Comparison of ENCODE assay signal across 7 mouse cellular contexts in the genomic region with DNA sequence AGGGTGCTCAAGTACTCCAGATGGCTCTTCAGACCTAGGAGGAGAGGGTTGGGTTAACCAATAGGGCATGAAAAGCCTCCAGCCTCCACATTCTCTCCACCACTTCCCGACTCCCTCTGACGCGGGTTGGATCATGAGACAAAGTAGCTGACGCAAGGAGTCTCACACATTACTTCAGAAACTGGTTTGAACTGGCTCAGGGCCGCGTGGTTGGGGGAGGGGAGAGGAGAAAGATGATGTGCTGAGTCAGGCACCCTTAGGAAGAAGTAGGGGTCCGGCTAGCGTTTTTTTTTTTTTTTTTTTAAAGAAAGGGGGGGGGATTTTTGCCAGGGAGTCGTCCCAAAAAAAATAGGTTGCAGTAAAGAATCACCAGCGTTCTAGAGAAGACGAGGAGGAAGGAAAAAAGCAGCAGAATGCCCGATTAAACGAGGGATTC. TPM values are rescaled to one million over a fixed set of nuclear protein-coding genes. Genes with fewer than 3 reads are reported as not detected.
DNase-seq lines count a peak whose midpoint lies in the region; ATAC-seq lines count a peak whose summit lies in the region.

No protein-coding gene starts in this region.

- peaks cover 45% of the 10 kb centered on the region for H3K36me3 ChIP-seq in limb, embryonic 10.5 days
- peaks cover 22% of the 10 kb centered on the region; the same call in 1 of the 2 replicates for H3K36me3 ChIP-seq in midbrain, embryonic 11.5 days (ENCODE audit: control insufficient read depth, insufficient read depth, low read length)

- no peaks in the 10 kb centered on the region for H3K9me3 ChIP-seq in limb, embryonic 10.5 days (replicated peaks)
- no peaks in the 10 kb centered on the region for H3K9me3 ChIP-seq in midbrain, embryonic 11.5 days (ENCODE audit: control insufficient read depth, low read length)

- H3K4me3 ChIP-seq in limb, embryonic 10.5 days: peak overlapping the region; percentile 82
- peak overlapping the region; percentile 91 for H3K4me3 ChIP-seq in midbrain, embryonic 11.5 days (ENCODE audit: low read depth, low read length)

- ATAC-seq in inflammation-experienced regulatory T-cells, adult 6 months: peak; percentile 63
- ATAC-seq in midbrain, embryonic 11.5 days (ENCODE audit: low FRiP score): peak; percentile 85

- H3K4me2 ChIP-seq in midbrain, embryonic 11.5 days: peak overlapping the region; percentile 73

- H3K27ac ChIP-seq in limb, embryonic 10.5 days: peak overlapping the region; percentile 93
- H3K27ac ChIP-seq in midbrain, embryonic 11.5 days (ENCODE audit: low read depth, low read length): peak overlapping the region; percentile 77

- DNase-seq in adrenal gland, adult 18-20 months (ENCODE audit: low spot score in 2 of 2): peak; percentile 67 to 75
- peak; percentile 95 for DNase-seq in embryo, embryonic 10.5 days (ENCODE audit: low spot score)
- DNase-seq in gastrocnemius, postnatal 14 days: peak; percentile 71
- peak; percentile 88 for DNase-seq in limb, embryonic 10.5 days (ENCODE audit: low spot score)
- DNase-seq in midbrain, embryonic 11.5 days (ENCODE audit: low spot score, missing footprints): peak; percentile 97
- peak; percentile 62 for DNase-seq in skeletal muscle tissue, adult 2 months (ENCODE audit: low read depth, low spot score)

- under 1% methylated on average over 13 of the region's 13 CpGs for WGBS in limb, embryonic 10.5 days
- WGBS in midbrain, embryonic 11.5 days: under 1% methylated on average over 13 of the region's 13 CpGs

- H3K4me1 ChIP-seq in limb, embryonic 10.5 days: peaks cover 21% of the 10 kb centered on the region
- peaks cover 16% of the 10 kb centered on the region for H3K4me1 ChIP-seq in midbrain, embryonic 11.5 days (ENCODE audit: control insufficient read depth, insufficient read depth, low read length)

- peak overlapping the region; percentile 93 for H3K9ac ChIP-seq in midbrain, embryonic 11.5 days (ENCODE audit: low read length)

- no peaks in the 10 kb centered on the region for H3K27me3 ChIP-seq in limb, embryonic 10.5 days (ENCODE audit: low read depth, poor library complexity, severe bottlenecking)
- no peaks in the 10 kb centered on the region for H3K27me3 ChIP-seq in midbrain, embryonic 11.5 days (ENCODE audit: control insufficient read depth, insufficient read depth, low read length)

- intact Hi-C loops in gastrocnemius, postnatal 14 days (cut with DNase I; ENCODE audit: low total_unique reads): no loop called here

RNA-seq across cellular contexts. Expression of gene Slc3a2, which starts 10.3 kb away (rescaled TPM):
- 100 to 1,000 TPM; 373 to 425 TPM for total RNA-seq in adrenal gland, adult 18-20 months (2021)
- total RNA-seq in gastrocnemius, postnatal 14 days (2021): 10 to 100 TPM; 24.6 to 26.8 TPM
- polyA plus RNA-seq in inflammation-experienced regulatory T-cells, adult 6 months (2017; shearing (Covaris generic)): 10 to 100 TPM; 60.5 to 74.4 (median 68.9) TPM
- 119 and 128 TPM in 2 replicates for polyA plus RNA-seq in limb, embryonic 10.5 days (2016; fragmentation: Nextera tagmentation; extraction: Ambion mirVana)
- 139 and 142 TPM in 2 replicates for polyA plus RNA-seq in midbrain, embryonic 11.5 days (2014; fragmentation: Nextera tagmentation; extraction: Ambion mirVana)

RNA-seq across cellular contexts. Expression of gene Wdr74, which starts 22.7 kb away (rescaled TPM):
- total RNA-seq in adrenal gland, adult 18-20 months (2021): 10 to 100 TPM; 62.4 to 66.2 TPM
- 10 to 100 TPM; 21.7 to 23.4 TPM for total RNA-seq in gastrocnemius, postnatal 14 days (2021)
- polyA plus RNA-seq in inflammation-experienced regulatory T-cells, adult 6 months (2017; shearing (Covaris generic)): 10 to 100 TPM; 38.0 to 71.7 (median 66.5) TPM
- 121 and 145 TPM in 2 replicates for polyA plus RNA-seq in limb, embryonic 10.5 days (2016; fragmentation: Nextera tagmentation; extraction: Ambion mirVana)
- polyA plus RNA-seq in midbrain, embryonic 11.5 days (2014; fragmentation: Nextera tagmentation; extraction: Ambion mirVana): 74.2 and 83.7 TPM in 2 replicates

RNA-seq across cellular contexts. Expression of gene 1700092M07Rik, which starts 27.6 kb away (rescaled TPM):
- 1 to 10 TPM; 2.0 to 2.3 TPM for total RNA-seq in adrenal gland, adult 18-20 months (2021)
- not detected for total RNA-seq in gastrocnemius, postnatal 14 days (2021)
- polyA plus RNA-seq in inflammation-experienced regulatory T-cells, adult 6 months (2017; shearing (Covaris generic)): 1 to 10 TPM in 1 of 3 experiments, not detected in 2; 1.8 TPM
- 2.8 and 3.1 TPM in 2 replicates for polyA plus RNA-seq in limb, embryonic 10.5 days (2016; fragmentation: Nextera tagmentation; extraction: Ambion mirVana)
- polyA plus RNA-seq in midbrain, embryonic 11.5 days (2014; fragmentation: Nextera tagmentation; extraction: Ambion mirVana): 1.5 and 2.7 TPM in 2 replicates

RNA-seq across cellular contexts. Expression of gene Stx5a, which starts 28.3 kb away (rescaled TPM):
- 100 to 1,000 TPM in 1 of 2 experiments, 10 to 100 TPM in 1; 78.2 to 103 TPM for total RNA-seq in adrenal gland, adult 18-20 months (2021)
- total RNA-seq in gastrocnemius, postnatal 14 days (2021): 10 to 100 TPM; 24.1 to 28.0 TPM
- 100 to 1,000 TPM in 2 of 3 experiments, 10 to 100 TPM in 1; 91.6 to 140 (median 134) TPM for polyA plus RNA-seq in inflammation-experienced regulatory T-cells, adult 6 months (2017; shearing (Covaris generic))
- polyA plus RNA-seq in limb, embryonic 10.5 days (2016; fragmentation: Nextera tagmentation; extraction: Ambion mirVana): 99.3 and 134 TPM in 2 replicates
- polyA plus RNA-seq in midbrain, embryonic 11.5 days (2014; fragmentation: Nextera tagmentation; extraction: Ambion mirVana): 85.6 and 94.7 TPM in 2 replicates

RNA-seq across cellular contexts. Expression of gene Nxf1, which starts 44.0 kb away (rescaled TPM):
- 100 to 1,000 TPM; 127 to 144 TPM for total RNA-seq in adrenal gland, adult 18-20 months (2021)
- total RNA-seq in gastrocnemius, postnatal 14 days (2021): 10 to 100 TPM; 32.5 to 33.2 TPM
- polyA plus RNA-seq in inflammation-experienced regulatory T-cells, adult 6 months (2017; shearing (Covaris generic)): 100 to 1,000 TPM; 130 to 193 (median 160) TPM
- polyA plus RNA-seq in limb, embryonic 10.5 days (2016; fragmentation: Nextera tagmentation; extraction: Ambion mirVana): 257 and 273 TPM in 2 replicates
- polyA plus RNA-seq in midbrain, embryonic 11.5 days (2014; fragmentation: Nextera tagmentation; extraction: Ambion mirVana): 209 and 235 TPM in 2 replicates

Comparison
In these comparisons a context has a peak if more than half of its experiments do, and no peak if none do; other contexts are left out.
1. Peak in every context shown above with its lines: DNase-seq, ATAC-seq, H3K4me3 ChIP-seq and H3K27ac ChIP-seq.